Mouse (Mus musculus) hindbrain, embryonic 14.5 days (tissue): ENCODE results near the gene Klk4. TPM values are rescaled to one million over a fixed set of nuclear protein-coding genes. Genes with fewer than 3 reads are reported as not detected.

Experiments used
- ATAC-seq: fragments of 200-750 bp; cut with Nextera tagmentation; 2 replicates; pipeline ENCODE4 v1.8.0; 2017; ENCODE audit warnings: moderate number of reproducible peaks, mild to moderate bottlenecking, moderate TSS enrichment, moderate library complexity; ENCODE audit not compliant: low FRiP score
- DNase-seq: peaks from one replicate; pipeline ENCODE4 v3.0.0-alpha.2; 2015; ENCODE audit warnings: low spot score
- H3K27ac ChIP-seq: fragments of 300-500 bp; sonication (generic); 2 replicates; pipeline ENCODE4 v1.5.1; 2014; ENCODE audit warnings: mild to moderate bottlenecking, moderate library complexity
- H3K27me3 ChIP-seq: fragments of 300-500 bp; sonication (generic); 2 replicates; pipeline ENCODE4 v1.6.1; 2014; ENCODE audit warnings: mild to moderate bottlenecking, low read length, mixed read lengths; ENCODE audit not compliant: control insufficient read depth, insufficient read depth
- H3K36me3 ChIP-seq: fragments of 300-500 bp; sonication (generic); replicated peaks from 2 replicates; pipeline ENCODE4 v1.6.1; 2014; ENCODE audit not compliant: control insufficient read depth, insufficient read depth
- H3K4me1 ChIP-seq: fragments of 300-500 bp; sonication (generic); replicated peaks from 2 replicates; pipeline ENCODE4 v1.6.1; 2014; ENCODE audit warnings: antibody characterized with exemption, low read length, mixed read lengths; ENCODE audit not compliant: control insufficient read depth, insufficient read depth
- H3K4me2 ChIP-seq: fragments of 300-500 bp; sonication (generic); replicated peaks from 2 replicates; pipeline ENCODE4 v1.6.1; 2014; ENCODE audit warnings: mild to moderate bottlenecking, moderate library complexity
- H3K4me3 ChIP-seq: fragments of 300-500 bp; sonication (generic); replicated peaks from 2 replicates; pipeline ENCODE4 v1.5.1; 2014; ENCODE audit warnings: mild to moderate bottlenecking, low read length
- H3K9ac ChIP-seq: fragments of 300-500 bp; sonication (generic); 2 replicates; pipeline ENCODE4 v1.6.1; 2014
- H3K9me3 ChIP-seq: fragments of 300-500 bp; sonication (generic); 2 replicates; pipeline ENCODE4 v1.6.1; 2016; ENCODE audit warnings: low read length; ENCODE audit not compliant: control insufficient read depth
- WGBS: fragments of 180-500 bp; shearing (Covaris S2); extraction: QIAGEN DNeasy Blood & Tissue Kit; methylation state at CpG from one replicate; pipeline ENCODE4 v1.1.7; 2014; 5-methylcytosine and 5-hydroxymethylcytosine counted together
- polyA plus RNA-seq: library from polyadenylated mRNA; unstranded; fragments of >200 nt; fragmentation: Nextera tagmentation; extraction: Ambion mirVana; gene quantifications from 2 replicates; pipeline ENCODE4 v1.2.1, GENCODE M21; 2014

Gene Klk4
- polyA plus RNA-seq, 1 experiment from 2014 or later: 4.5 TPM

DNA sequence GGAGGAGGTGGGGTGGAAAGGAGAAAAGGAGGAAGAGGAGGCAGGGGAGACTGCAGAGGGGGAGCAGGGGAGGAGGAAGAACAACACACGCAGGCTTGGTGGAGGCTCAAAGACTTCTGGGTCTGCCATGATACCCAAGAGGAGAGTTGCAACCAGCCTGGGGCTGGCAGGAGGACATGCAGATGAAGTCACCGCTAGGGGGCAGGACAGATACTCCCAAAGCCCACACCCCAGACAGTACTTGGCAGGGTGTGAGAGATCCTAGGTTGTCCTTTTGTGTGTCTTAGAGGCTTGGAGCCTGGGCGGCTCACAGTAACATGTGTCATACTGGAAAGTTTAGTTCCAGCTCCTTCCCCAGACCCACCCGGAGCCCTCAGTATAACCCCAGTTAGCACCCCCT, 47.6 kb downstream of the Klk4 start:
- Histone ChIP-seq H3K4me1 (no peaks in the 10 kb centered on the region), H3K27ac (no peak overlapping the region), H3K4me2 (no peak overlapping the region), H3K27me3 (no peaks in the 10 kb centered on the region), H3K9ac (no peak overlapping the region), H3K4me3 (no peak overlapping the region), H3K9me3 (no peaks in the 10 kb centered on the region), H3K36me3 (no peaks in the 10 kb centered on the region)
- ATAC-seq: no peak
- WGBS: 49% methylated on average over 4 of the region's 4 CpGs
- DNase-seq: no peak

DNA sequence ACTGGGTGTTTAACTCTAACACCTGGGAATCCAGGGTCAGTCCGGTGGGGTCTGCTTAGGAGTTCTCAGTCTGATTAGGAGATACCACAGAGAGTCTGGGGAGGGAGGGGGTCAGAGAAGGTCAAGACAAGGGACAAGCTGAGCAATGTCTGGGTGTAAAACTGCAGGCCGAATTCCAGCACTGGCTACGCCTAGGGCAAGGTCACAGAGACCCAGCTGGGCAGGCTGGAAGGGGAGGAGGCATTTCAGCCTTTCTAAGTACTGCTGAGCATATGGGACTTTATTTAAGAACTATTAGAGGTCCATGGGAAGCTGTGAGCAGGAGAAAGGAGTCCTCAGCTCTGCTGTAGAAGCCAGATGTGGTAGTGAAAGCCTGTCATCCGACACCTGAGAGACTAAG, 51.4 kb downstream of the Klk4 start:
- WGBS: 70% methylated on average over 4 of the region's 4 CpGs
- ATAC-seq (no peak), DNase-seq (no peak)
- H3K4me1 ChIP-seq: no peaks in the 10 kb centered on the region
- no peak overlapping the region for H3K9ac ChIP-seq
- H3K4me3 ChIP-seq: no peak overlapping the region
- H3K4me2 ChIP-seq: no peak overlapping the region
- H3K9me3 ChIP-seq: no peaks in the 10 kb centered on the region
- H3K27ac ChIP-seq: no peak overlapping the region
- H3K27me3 ChIP-seq: no peaks in the 10 kb centered on the region
- H3K36me3 ChIP-seq: no peaks in the 10 kb centered on the region

DNA sequence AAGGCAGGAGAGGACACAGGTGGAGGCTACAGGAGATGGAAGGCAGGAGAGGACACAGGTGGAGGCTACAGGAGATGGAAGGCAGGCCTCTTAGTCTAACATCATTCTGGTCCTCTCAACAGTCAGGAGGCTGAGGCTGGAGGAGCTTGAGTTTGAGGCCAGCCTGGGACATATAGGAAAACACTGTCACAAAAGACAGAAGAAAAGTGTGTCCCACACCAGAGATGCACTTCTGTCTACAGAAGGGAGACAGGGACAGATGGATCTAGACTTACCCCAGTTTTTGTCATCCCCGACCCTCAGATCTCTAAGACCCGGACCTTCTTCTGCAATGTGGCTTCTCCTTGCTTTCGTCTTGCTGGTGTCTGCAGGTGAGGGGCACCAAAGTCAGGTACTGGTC, 52.5 kb downstream of the Klk4 start, which contains the start of gene Klk15:
TSS of gene Klk15 (plus strand) at position 301 of the 400 bp plus-strand sequence.
- H3K27me3 ChIP-seq: no peaks in the 10 kb centered on the region
- ATAC-seq (no peak), DNase-seq (no peak)
- WGBS: 94% methylated on average over 3 of the region's 3 CpGs
- no peaks in the 10 kb centered on the region for H3K36me3 ChIP-seq
- H3K9me3 ChIP-seq: no peaks in the 10 kb centered on the region
- H3K4me1 ChIP-seq: no peaks in the 10 kb centered on the region
- H3K9ac ChIP-seq: no peak within 1 kb of the TSS
- H3K4me2 ChIP-seq: no peak within 1 kb of the TSS
- H3K4me3 ChIP-seq: no peak within 1 kb of the TSS
- H3K27ac ChIP-seq: no peak within 1 kb of the TSS

DNA sequence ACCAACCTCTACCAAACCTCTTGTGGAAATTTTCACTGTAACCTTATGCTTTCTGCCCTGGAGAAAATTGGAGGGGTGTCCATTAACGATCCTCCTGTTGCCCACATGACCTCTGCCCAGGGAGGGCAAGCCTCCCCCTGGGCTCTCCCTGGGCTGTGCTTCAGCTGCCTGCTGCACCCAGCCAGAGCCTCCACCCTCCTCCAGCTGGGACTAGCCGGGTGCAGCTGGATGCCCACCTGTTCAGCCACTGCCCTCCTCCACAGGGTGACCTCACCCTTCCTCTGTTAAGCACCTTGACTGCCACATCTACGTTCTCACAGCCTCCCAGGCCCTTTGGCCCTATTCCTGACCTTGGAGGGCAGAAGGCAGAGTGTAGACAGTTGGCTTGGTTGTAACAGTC, 53.8 kb downstream of the Klk4 start:
- WGBS: 69% methylated on average over 3 of the region's 3 CpGs
- H3K4me1 ChIP-seq: no peaks in the 10 kb centered on the region
- no peak overlapping the region for H3K4me3 ChIP-seq
- ATAC-seq (no peak), DNase-seq (no peak)
- H3K36me3 ChIP-seq: no peaks in the 10 kb centered on the region
- H3K9ac ChIP-seq: no peak overlapping the region
- H3K27ac ChIP-seq: no peak overlapping the region
- no peaks in the 10 kb centered on the region for H3K27me3 ChIP-seq
- no peaks in the 10 kb centered on the region for H3K9me3 ChIP-seq
- H3K4me2 ChIP-seq: no peak overlapping the region

Other genes starting within 250 kb of the Klk4 start
- gene Ceacam18, start 246.5 kb upstream of the Klk4 start, polyA plus RNA-seq: not detected in 2 replicates
- gene Siglece, start 221.0 kb upstream of the Klk4 start, polyA plus RNA-seq: 0.14 and 0.40 TPM in 2 replicates
- gene Ctu1, start 209.1 kb upstream of the Klk4 start, polyA plus RNA-seq: 14.6 and 15.1 TPM in 2 replicates
- gene Klk14, start 190.7 kb upstream of the Klk4 start, polyA plus RNA-seq: not detected in 2 replicates
- gene Klk13, start 168.6 kb upstream of the Klk4 start, polyA plus RNA-seq: not detected in 2 replicates
- gene Klk12, start 112.3 kb upstream of the Klk4 start, polyA plus RNA-seq: not detected in 2 replicates
- gene Klk11, start 106.6 kb upstream of the Klk4 start, polyA plus RNA-seq: not detected in 2 replicates
- not detected in 2 replicates for gene Klk10, start 100.1 kb upstream of the Klk4 start, polyA plus RNA-seq
- gene Klk9, start 89.3 kb upstream of the Klk4 start, polyA plus RNA-seq: not detected in 2 replicates
- 12.1 and 12.5 TPM in 2 replicates for gene Klk8, start 83.6 kb upstream of the Klk4 start, polyA plus RNA-seq
- gene Klk7, start 69.9 kb upstream of the Klk4 start, polyA plus RNA-seq: not detected in 2 replicates
- not detected in 2 replicates for gene Klk6, start 56.7 kb upstream of the Klk4 start, polyA plus RNA-seq
- not detected in 2 replicates for gene Klk5, start 39.2 kb upstream of the Klk4 start, polyA plus RNA-seq
- not detected in 2 replicates for gene Klk15, start 52.6 kb downstream of the Klk4 start, polyA plus RNA-seq
- gene Klk1b8, start 69.5 kb downstream of the Klk4 start, polyA plus RNA-seq: not detected in 2 replicates
- not detected in 2 replicates for gene Klk1b1, start 85.6 kb downstream of the Klk4 start, polyA plus RNA-seq
- not detected in 2 replicates for gene Klk1b9, start 94.9 kb downstream of the Klk4 start, polyA plus RNA-seq
- gene Klk1b11, start 114.7 kb downstream of the Klk4 start, polyA plus RNA-seq: not detected in 2 replicates
- not detected in 2 replicates for gene Klk1b26, start 131.0 kb downstream of the Klk4 start, polyA plus RNA-seq
- gene Klk1b27, start 171.1 kb downstream of the Klk4 start, polyA plus RNA-seq: not detected in 2 replicates
- gene Klk1b21, start 221.2 kb downstream of the Klk4 start, polyA plus RNA-seq: not detected in 2 replicates
- gene Klk1b22, start 231.5 kb downstream of the Klk4 start, polyA plus RNA-seq: not detected in 2 replicates